Mouse (Mus musculus) G1E (cell line): Measurements from ENCODE around the gene Apoa1.

Experiments
- CTCF ChIP-seq: IDR thresholded peaks from 2 replicates; pipeline ENCODE4 v1.5.1; 2012; ENCODE audit warnings: low read depth, low read length, inconsistent platforms, mixed read lengths
- GATA1 ChIP-seq: IDR thresholded peaks from 2 replicates; pipeline ENCODE4 v1.6.1; 2012; ENCODE audit warnings: borderline replicate concordance, low read length, inconsistent platforms, mixed read lengths
- POLR2AphosphoS5 ChIP-seq: IDR thresholded peaks from 2 replicates; pipeline ENCODE4 v1.6.1; 2012; ENCODE audit warnings: low read depth, low read length, inconsistent platforms; ENCODE audit not compliant: insufficient replicate concordance

GRCm38 (mm10) chr9:46184542-46184941 lies 43.8 kb upstream of the Apoa1 start:
- TF ChIP-seq CTCF (no peak), POLR2AphosphoS5 (no peak), GATA1 (no peak)
